Mouse (Mus musculus) brain, adult 2 months (tissue): ENCODE data around the gene 1700013G24Rik.

Source experiments
- DNase-seq: peaks from one replicate; pipeline ENCODE4 v3.0.0; 2011; ENCODE audit warnings: low read depth, low spot score

Gene 1700013G24Rik

GRCm38 (mm10) chr4:137456581-137456980 is 3.5 kb downstream of the 1700013G24Rik start:
- no peak for DNase-seq

DNA sequence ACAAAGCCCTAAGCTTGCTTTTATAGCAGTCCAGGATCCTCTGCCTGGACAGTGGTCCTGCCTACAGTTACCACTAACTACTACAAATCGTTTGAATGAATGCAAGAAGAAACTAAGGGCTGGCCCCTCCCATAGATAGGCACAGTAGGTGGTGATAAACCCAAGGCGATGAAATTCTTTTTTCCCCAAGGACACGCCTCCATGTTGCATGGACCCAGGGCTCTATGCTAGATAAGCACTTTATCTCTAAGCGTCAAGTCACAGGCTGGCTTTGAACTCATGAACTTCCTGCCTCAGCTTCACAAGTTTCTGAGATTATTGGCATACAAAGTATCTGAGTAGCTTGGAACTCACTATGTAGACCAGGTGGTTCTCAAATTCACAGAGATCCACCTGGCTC is 4.2 kb downstream of the 1700013G24Rik start:
- no peak for DNase-seq

DNA sequence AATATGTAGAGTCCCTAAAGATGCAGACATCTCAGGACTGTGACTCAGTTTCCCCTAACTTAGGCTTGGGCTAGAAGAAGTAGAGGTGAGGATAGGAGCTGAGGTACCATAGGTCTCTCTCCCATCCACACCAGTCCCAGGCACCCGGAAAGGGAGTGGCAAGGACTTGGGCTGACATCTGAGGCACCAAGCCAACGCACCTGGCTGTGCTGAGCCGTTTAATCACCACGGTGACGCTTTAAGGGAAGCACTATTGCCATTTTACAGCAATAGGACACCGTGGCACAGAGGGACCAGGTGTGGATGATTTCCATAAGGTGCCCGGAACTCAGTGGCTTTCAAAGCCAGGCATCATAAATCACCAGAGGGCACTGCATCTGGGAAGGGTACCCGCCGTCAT is 5.2 kb downstream of the 1700013G24Rik start:
- DNase-seq: no peak

DNA sequence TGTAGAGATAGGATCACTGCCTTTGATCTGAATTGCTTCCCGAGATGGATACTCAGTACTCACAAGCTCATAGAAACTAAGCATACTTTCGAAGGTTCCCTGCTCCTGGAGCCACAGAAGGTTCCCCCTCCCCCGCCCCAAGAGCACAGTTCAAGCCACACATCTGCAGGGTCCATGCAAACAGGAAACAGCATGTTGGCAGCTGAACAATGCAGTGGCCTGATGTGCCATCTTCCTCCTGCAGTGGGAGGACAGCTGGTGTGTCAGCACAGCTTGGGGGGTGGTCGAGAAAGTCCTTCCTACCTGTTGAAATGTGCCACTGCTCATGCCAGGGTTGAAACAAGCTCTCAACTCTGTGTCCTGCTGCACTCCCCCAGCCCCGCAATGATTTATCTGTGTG is 5.8 kb downstream of the 1700013G24Rik start:
- no peak for DNase-seq

DNA sequence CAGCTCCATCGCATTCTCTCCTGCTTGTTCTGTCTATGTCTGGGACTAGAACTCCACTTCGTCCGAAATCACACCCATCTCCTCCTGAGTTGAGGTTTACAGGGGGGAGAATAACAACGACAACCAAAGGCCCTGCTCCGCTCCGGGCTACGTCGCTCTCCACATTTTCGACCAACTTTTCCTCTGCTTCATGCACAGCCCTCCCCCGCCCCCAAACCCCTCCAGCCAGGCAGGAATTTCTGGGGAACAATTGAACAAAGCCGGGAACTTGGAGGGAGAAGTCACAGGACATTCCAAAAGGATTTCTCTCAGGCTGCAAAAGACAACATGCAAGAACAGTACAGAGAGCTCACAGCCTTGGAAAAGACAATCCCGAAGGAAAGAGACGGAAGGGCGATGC is 7.6 kb downstream of the 1700013G24Rik start:
- DNase-seq: no peak

- no peak for DNase-seq
These were observed 8.1 kb downstream of the 1700013G24Rik start for GRCm38 (mm10) chr4:137461217-137461616.

- DNase-seq: no peak
These were observed 9.1 kb downstream of the 1700013G24Rik start for GRCm38 (mm10) chr4:137461981-137462690.

DNA sequence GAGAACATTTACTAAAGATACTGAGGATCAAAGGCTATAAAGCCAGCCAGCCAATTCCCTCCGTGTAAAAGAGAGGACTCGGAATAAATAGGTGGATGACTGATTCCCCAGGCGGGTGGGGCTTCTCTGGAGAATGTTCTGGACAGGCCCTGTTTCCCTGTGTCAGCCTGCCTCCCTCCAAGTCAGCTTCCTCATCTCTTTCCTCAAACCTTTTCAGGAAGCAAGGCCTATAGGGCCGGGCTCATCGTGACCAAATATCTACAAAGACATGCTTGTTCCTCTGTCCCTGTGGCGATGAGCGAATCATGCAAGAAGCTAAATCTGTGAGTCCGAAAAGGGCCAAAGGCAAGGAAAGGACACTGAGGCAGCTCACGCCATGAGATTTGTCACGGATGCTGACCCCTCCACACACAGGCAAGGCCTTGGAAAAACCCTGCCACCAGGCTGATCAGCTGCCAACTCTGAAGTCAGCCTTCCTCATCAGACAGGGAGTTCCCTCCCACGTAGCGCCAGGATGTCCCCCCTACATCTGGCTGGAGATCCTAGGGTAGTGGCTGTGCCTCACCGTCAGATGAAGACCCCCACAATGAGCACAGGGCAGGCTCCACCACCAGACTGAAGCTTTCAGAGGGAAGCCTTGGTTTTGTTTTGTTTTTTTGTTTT is 12.2 kb downstream of the 1700013G24Rik start:
- no peak for DNase-seq

DNA sequence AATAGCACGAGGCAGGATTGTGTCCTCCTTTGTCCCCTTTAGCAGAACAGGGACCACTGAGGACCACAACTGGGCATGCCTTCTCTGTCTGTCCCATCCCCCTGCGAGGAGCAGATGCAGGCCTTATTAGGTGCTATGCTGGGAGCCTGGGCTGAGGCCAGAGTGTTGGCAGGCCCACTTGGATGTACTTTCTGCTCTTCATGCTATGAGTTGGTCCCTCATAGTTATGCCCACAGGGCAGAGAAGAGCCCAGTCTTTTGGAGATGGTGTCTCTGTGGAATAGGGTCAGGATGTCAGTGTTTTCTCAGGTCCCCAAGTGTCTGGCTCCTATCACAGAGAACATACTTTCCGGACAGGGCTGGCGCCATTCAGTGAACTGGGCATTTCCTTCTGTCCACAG is 13.9 kb downstream of the 1700013G24Rik start:
- DNase-seq: no peak

- no peak for DNase-seq
These were observed 14.4 kb downstream of the 1700013G24Rik start for GRCm38 (mm10) chr4:137467525-137467924.

GRCm38 (mm10) chr4:137468260-137469080 is 15.4 kb downstream of the 1700013G24Rik start, which contains the start of gene Hspg2:
Gene Hspg2, plus strand, starts transcription at chr4:137468769.
- DNase-seq: peak; percentile 85

GRCm38 (mm10) chr4:137469081-137469844 is 16.2 kb downstream of the 1700013G24Rik start:
- DNase-seq: no peak

DNA sequence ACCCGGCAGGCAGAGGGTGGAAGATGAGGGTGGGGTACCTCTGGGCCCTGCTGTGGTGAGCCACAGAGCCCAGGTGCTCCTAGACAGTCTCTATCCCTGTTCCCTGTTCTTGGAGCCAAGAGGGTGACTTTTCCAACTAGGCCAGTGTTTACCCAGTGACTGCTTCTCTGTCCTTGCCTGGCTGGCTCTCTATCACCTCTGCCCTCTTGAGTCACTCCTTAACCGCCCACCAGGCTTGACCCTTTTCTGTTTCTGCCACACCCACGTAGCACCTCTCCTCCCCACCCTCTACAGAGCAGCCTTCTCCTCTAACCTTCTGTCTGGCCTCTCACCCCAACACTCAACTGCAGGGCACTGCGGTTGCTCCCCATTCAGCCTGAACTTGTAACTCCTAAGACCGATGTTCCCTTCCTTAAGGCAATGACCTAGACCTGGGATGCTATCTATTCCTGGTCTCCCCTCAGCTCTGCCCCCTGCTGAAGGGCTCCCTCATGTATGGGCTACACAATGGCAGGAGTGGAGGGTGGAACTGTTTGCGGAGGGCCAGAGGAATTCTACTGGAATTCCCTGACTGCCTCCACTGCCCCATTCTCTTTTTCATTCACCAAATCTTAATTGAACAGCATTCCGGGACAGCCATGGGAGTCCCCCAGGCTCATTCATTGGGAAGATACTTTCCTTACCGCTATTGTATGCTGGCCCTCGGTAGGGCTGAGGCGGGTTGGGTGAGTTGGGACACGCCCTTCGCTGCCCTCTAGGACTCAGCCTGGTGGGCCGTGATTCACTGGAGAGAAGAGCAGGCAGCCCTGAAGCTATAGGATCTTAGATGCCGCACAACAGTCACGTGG is 17.0 kb downstream of the 1700013G24Rik start:
- no peak for DNase-seq

DNA sequence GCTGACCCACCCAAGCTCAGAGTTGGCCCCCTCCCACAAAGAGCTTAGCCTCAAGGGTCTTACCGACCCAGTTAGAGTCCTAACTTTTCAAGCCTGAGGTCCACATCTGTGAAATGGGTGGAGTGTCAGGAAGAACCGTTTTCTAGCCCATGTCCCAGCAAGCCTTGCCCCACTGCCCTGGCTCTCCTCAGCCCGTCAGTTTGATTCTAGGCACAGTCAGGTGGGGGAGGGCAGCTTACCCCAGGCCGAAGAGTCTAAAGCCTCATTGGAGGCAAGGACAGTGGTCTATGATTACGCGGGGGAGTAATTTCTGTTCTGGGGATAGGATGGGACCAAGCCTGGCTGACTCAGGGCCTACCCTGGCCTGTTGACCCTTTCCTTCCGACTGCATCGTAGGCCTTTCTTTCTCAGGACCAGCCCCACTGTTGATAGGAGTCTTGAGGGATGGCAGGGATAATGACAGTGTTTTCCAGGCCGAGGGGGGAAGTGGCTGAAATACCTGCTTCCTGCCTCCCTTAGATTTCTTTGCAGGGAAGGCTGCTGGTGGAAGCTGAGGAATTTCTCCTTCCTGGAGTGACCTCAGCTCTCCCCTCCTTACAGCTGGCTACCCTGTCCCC is 17.7 kb downstream of the 1700013G24Rik start:
- DNase-seq: no peak

DNA sequence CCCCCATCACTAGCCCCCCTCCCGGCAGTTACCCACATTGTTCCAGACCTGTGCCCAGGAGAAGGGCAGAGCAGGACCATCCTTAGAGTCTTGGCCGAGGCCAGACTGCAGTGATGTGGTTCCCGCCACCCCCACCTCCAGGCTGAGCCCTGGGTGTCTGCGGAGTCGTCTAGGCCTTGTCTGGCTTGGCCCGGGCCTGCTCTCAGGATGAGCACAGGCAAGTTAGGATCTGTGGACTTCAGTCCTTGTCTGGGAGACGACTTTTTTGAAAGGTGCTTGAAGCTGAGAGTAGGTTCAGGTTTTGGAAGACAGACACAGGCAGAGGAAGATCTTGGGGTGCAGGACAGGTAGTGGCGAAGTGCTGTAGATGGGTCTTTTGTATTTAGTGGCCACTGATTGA is 18.2 kb downstream of the 1700013G24Rik start:
- no peak for DNase-seq

- DNase-seq: no peak
These were observed 20.2 kb downstream of the 1700013G24Rik start for GRCm38 (mm10) chr4:137473240-137473639.

DNA sequence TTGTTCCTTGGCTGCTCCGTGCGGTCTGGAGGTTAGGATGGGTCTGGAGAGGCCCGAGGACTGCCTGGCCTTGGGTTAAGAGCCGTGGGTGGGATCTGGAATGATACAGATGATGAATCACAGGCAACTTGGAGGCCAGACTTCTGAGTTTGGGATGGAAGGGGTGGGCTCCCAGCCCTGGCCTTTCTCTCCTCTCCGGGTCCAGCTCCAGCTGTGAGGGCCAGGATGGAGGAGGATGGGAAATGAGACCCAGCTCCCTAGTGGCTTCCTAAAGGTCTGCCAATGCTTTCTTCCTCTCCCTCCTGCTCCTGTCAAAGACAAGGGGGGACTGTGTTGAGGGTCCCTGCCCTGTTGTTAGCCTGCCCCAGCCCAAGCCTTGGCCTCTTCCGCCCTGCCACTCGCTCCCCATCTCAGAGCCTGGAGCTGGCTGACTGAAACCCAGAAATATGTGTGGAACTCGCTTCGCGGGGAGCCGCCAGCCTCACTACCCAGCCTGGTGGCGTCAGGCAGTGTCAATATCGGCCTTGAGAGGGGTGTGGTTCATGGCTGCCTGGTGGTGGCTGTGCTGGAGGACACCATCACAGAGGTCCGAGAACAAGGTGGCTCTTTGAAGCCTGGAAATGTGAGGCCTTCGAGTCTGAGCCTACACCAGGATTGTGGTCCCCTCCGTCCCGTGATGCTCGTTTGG is 20.8 kb downstream of the 1700013G24Rik start:
- DNase-seq: no peak

- no peak for DNase-seq
These were observed 21.6 kb downstream of the 1700013G24Rik start for GRCm38 (mm10) chr4:137474694-137475093.

DNA sequence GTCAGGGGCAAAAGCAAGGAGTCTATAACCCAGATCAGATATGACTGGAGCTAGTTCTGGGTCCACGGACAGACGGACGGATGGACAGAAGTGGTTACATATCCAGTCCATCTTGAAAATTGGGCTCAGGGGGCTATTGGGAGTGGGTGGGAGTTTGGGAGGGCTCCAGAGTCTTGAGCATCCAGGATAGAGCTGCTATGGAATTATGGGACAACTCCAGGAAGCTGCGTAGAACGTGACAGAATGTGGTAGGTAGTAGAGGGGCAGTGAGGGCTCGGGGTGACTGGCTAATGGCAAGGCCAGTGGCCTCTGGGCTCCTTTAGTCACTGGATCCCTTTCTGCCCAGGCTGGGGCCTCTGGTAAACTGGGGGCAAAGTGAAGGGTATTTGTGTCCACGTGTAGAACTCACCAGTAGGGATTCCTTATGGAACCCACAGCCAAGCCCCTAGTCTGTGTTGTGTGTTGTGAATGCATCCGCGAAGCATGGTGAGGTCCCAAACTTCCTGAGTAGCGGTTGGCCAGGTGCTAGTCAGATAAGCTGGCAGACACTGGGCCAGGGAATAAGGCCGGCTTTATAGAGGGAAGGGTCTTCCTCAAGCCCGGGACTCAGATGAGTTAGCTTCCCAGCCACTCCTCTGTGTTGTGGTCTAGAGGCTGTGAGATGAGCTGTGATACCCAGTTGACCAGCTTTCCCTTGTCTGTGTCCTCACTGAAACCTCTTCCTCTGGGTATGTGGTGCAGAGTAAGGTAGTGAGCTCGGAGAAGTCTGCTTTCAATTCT is 22.4 kb downstream of the 1700013G24Rik start:
- DNase-seq: no peak
